Mouse (Mus musculus): Measurements from ENCODE around the gene Slc29a4. TPM values are rescaled to one million over a fixed set of nuclear protein-coding genes. Genes with fewer than 3 reads are reported as not detected.
A peak's percentile ranks its signal among the peaks of the same experiment; 100 is the strongest.

The Slc29a4 gene
- total RNA-seq, 2 experiments from 2014 or later: 64.9 to 77.5 TPM

- intact Hi-C loops (cut with DNase I): loop anchor here (5.0 kb wide), 1 partner anchor 119 kb away; no protein-coding TSS in a partner anchor
- DNase-seq (ENCODE audit: extremely low spot score in 1 of 2, low spot score in 2 of 2): peak; percentile 65 to 80
Observed at GRCm38 (mm10) chr5:142723520-142724133, 31.3 kb downstream of the Slc29a4 start.

GRCm38 (mm10) chr5:142724265-142724664 lies 32.0 kb downstream of the Slc29a4 start:
- DNase-seq (ENCODE audit: extremely low spot score in 1 of 2, low spot score in 2 of 2): no peak
- intact Hi-C loops (cut with DNase I): loop anchor here (5.0 kb wide), 1 partner anchor 118 kb away; no protein-coding TSS in a partner anchor

- DNase-seq (ENCODE audit: extremely low spot score in 1 of 2, low spot score in 2 of 2): no peak
- intact Hi-C loops (cut with DNase I): no loop called here
Observed at GRCm38 (mm10) chr5:142726748-142727147, 34.4 kb downstream of the Slc29a4 start.

- DNase-seq (ENCODE audit: extremely low spot score in 1 of 2, low spot score in 2 of 2): no peak
- intact Hi-C loops (cut with DNase I): no loop called here
Observed at GRCm38 (mm10) chr5:142728301-142728700, 36.0 kb downstream of the Slc29a4 start.

- intact Hi-C loops (cut with DNase I): no loop called here
- DNase-seq (ENCODE audit: extremely low spot score in 1 of 2, low spot score in 2 of 2): no peak
Observed at GRCm38 (mm10) chr5:142730295-142730694, 38.0 kb downstream of the Slc29a4 start.

- no peak for DNase-seq (ENCODE audit: extremely low spot score in 1 of 2, low spot score in 2 of 2)
- intact Hi-C loops (cut with DNase I): no loop called here
Observed at GRCm38 (mm10) chr5:142731916-142732315, 39.6 kb downstream of the Slc29a4 start.

- intact Hi-C loops (cut with DNase I): loop anchor here (10.0 kb wide), 1 partner anchor 325 kb away; no protein-coding TSS in a partner anchor
Observed at GRCm38 (mm10) chr5:142739941-142740340, 47.6 kb downstream of the Slc29a4 start.

GRCm38 (mm10) chr5:142747026-142747629 lies 54.8 kb downstream of the Slc29a4 start:
- no peak for DNase-seq (ENCODE audit: extremely low spot score in 1 of 2, low spot score in 2 of 2)
- intact Hi-C loops (cut with DNase I): loop anchor here (10.0 kb wide), 1 partner anchor 318 kb away; no protein-coding TSS in a partner anchor

More at GRCm38 (mm10) chr5:142739941-142740340, 47.6 kb downstream of the Slc29a4 start:
- DNase-seq (ENCODE audit: extremely low spot score in 1 of 2, low spot score in 2 of 2): no peak

- no peak for DNase-seq (ENCODE audit: extremely low spot score in 1 of 2, low spot score in 2 of 2)
- intact Hi-C loops (cut with DNase I): no loop called here
Observed at GRCm38 (mm10) chr5:142750173-142750572, 57.9 kb downstream of the Slc29a4 start.

- intact Hi-C loops (cut with DNase I): no loop called here
- DNase-seq (ENCODE audit: extremely low spot score in 1 of 2, low spot score in 2 of 2): no peak
Observed at GRCm38 (mm10) chr5:142752241-142752640, 59.9 kb downstream of the Slc29a4 start.

GRCm38 (mm10) chr5:142759786-142760185 lies 67.5 kb downstream of the Slc29a4 start:
- DNase-seq (ENCODE audit: extremely low spot score in 1 of 2, low spot score in 2 of 2): no peak
- intact Hi-C loops (cut with DNase I): no loop called here

GRCm38 (mm10) chr5:142761326-142761983 lies 69.1 kb downstream of the Slc29a4 start:
- intact Hi-C loops (cut with DNase I): no loop called here
- DNase-seq (ENCODE audit: extremely low spot score in 1 of 2, low spot score in 2 of 2): peak; percentile 74 to 75

- intact Hi-C loops (cut with DNase I): no loop called here
Observed at GRCm38 (mm10) chr5:142762082-142762807, 69.9 kb downstream of the Slc29a4 start.

GRCm38 (mm10) chr5:142764306-142764705 lies 72.0 kb downstream of the Slc29a4 start:
- DNase-seq (ENCODE audit: extremely low spot score in 1 of 2, low spot score in 2 of 2): peak in 1 of 2 experiments; percentile 45
- intact Hi-C loops (cut with DNase I): no loop called here

More at GRCm38 (mm10) chr5:142762082-142762807, 69.9 kb downstream of the Slc29a4 start:
- DNase-seq (ENCODE audit: extremely low spot score in 1 of 2, low spot score in 2 of 2): no peak

- intact Hi-C loops (cut with DNase I): loop anchor here (5.0 kb wide), 1 partner anchor 92 kb away; no protein-coding TSS in a partner anchor
- peak in 1 of 2 experiments; percentile 42 for DNase-seq (ENCODE audit: extremely low spot score in 1 of 2, low spot score in 2 of 2)
Observed at GRCm38 (mm10) chr5:142764889-142765288, 72.6 kb downstream of the Slc29a4 start.

- no peak for DNase-seq (ENCODE audit: extremely low spot score in 1 of 2, low spot score in 2 of 2)
- intact Hi-C loops (cut with DNase I): loop anchor here (5.0 kb wide), 1 partner anchor 91 kb away; no protein-coding TSS in a partner anchor
Observed at GRCm38 (mm10) chr5:142766708-142767107, 74.4 kb downstream of the Slc29a4 start.

GRCm38 (mm10) chr5:142767937-142768336 lies 75.6 kb downstream of the Slc29a4 start:
- peak; percentile 78 to 81 for DNase-seq (ENCODE audit: extremely low spot score in 1 of 2, low spot score in 2 of 2)

GRCm38 (mm10) chr5:142768352-142769267 lies 76.3 kb downstream of the Slc29a4 start:
- intact Hi-C loops (cut with DNase I): loop anchor here (2.0 to 5.0 kb wide), 2 partner anchors 46 to 89 kb away; no protein-coding TSS in a partner anchor
- DNase-seq (ENCODE audit: extremely low spot score in 1 of 2, low spot score in 2 of 2): no peak

More at GRCm38 (mm10) chr5:142767937-142768336, 75.6 kb downstream of the Slc29a4 start:
- intact Hi-C loops (cut with DNase I): loop anchor here (2.0 to 5.0 kb wide), 2 partner anchors 47 to 89 kb away; no protein-coding TSS in a partner anchor

Data from left cerebral cortex, postnatal 10 days (tissue).